32 mouse cellular contexts compared by ENCODE assay signal in genomic region chr15:3936056-3936455, GRCm38 (mm10).
"Had no signal": no experiment of that assay in that cellular context is flagged by ENCODE, and none has a peak within 500 bp of the region (broad histone marks: within the 10 kb centered on the region; RNA-seq: fewer than 3 reads in every experiment).

No protein-coding gene starts in this region.

- H3K4me1 ChIP-seq: limb, embryonic 10.5 days; limb, embryonic 12.5 days; limb, embryonic 13.5 days; limb, embryonic 15.5 days; liver, embryonic 12.5 days; liver, embryonic 13.5 days; liver, embryonic 15.5 days; lung, embryonic 15.5 days; megakaryocyte, embryonic 14.5 days; midbrain, embryonic 10.5 days; midbrain, embryonic 12.5 days; midbrain, embryonic 13.5 days; midbrain, embryonic 15.5 days; neural tube, embryonic 12.5 days; neural tube, embryonic 13.5 days had no signal

- H3K9me3 ChIP-seq: limb, embryonic 10.5 days; limb, embryonic 12.5 days; limb, embryonic 13.5 days; limb, embryonic 15.5 days; liver, embryonic 12.5 days; liver, embryonic 13.5 days; liver, embryonic 15.5 days; lung, embryonic 15.5 days; megakaryocyte, embryonic 14.5 days; midbrain, embryonic 10.5 days; midbrain, embryonic 12.5 days; midbrain, embryonic 13.5 days; midbrain, embryonic 15.5 days; neural tube, embryonic 12.5 days; neural tube, embryonic 13.5 days had no signal

- H3K4me3 ChIP-seq: limb, embryonic 10.5 days; limb, embryonic 12.5 days; limb, embryonic 13.5 days; limb, embryonic 15.5 days; liver, embryonic 12.5 days; liver, embryonic 13.5 days; liver, embryonic 15.5 days; lung, embryonic 15.5 days; megakaryocyte, embryonic 14.5 days; midbrain, embryonic 10.5 days; midbrain, embryonic 12.5 days; midbrain, embryonic 13.5 days; midbrain, embryonic 15.5 days; myocyte; neural tube, embryonic 12.5 days; neural tube, embryonic 13.5 days had no signal

- H3K4me2 ChIP-seq: limb, embryonic 12.5 days; limb, embryonic 13.5 days; limb, embryonic 15.5 days; liver, embryonic 11.5 days; liver, embryonic 12.5 days; liver, embryonic 13.5 days; liver, embryonic 15.5 days; lung, embryonic 14.5 days; lung, embryonic 15.5 days; midbrain, embryonic 11.5 days; midbrain, embryonic 12.5 days; midbrain, embryonic 13.5 days; midbrain, embryonic 15.5 days; neural tube, embryonic 12.5 days; neural tube, embryonic 13.5 days had no signal

- H3K27ac ChIP-seq: limb, embryonic 10.5 days; limb, embryonic 12.5 days; limb, embryonic 13.5 days; limb, embryonic 15.5 days; liver, embryonic 12.5 days; liver, embryonic 13.5 days; liver, embryonic 14.5 days; liver, embryonic 15.5 days; lung, embryonic 15.5 days; macrophage; midbrain, embryonic 10.5 days; midbrain, embryonic 12.5 days; midbrain, embryonic 13.5 days; midbrain, embryonic 15.5 days; neural tube, embryonic 12.5 days; neural tube, embryonic 13.5 days had no signal

- H3K36me3 ChIP-seq: limb, embryonic 10.5 days; limb, embryonic 12.5 days; limb, embryonic 13.5 days; limb, embryonic 15.5 days; liver, embryonic 12.5 days; liver, embryonic 13.5 days; liver, embryonic 15.5 days; lung, embryonic 15.5 days; midbrain, embryonic 10.5 days; midbrain, embryonic 12.5 days; midbrain, embryonic 13.5 days; midbrain, embryonic 15.5 days; neural tube, embryonic 12.5 days; neural tube, embryonic 13.5 days had no signal

- ATAC-seq: liver, embryonic 12.5 days; lung, postnatal 0 days; midbrain, embryonic 13.5 days; midbrain, embryonic 15.5 days; midbrain, embryonic 16.5 days had no signal

- H3K27me3 ChIP-seq: limb, embryonic 12.5 days; limb, embryonic 13.5 days; limb, embryonic 15.5 days; liver, embryonic 12.5 days; liver, embryonic 13.5 days; liver, embryonic 15.5 days; lung, embryonic 15.5 days; megakaryocyte, embryonic 14.5 days; midbrain, embryonic 12.5 days; midbrain, embryonic 13.5 days; midbrain, embryonic 15.5 days; neural tube, embryonic 12.5 days; neural tube, embryonic 13.5 days had no signal

- H3K9ac ChIP-seq: limb, embryonic 12.5 days; limb, embryonic 13.5 days; limb, embryonic 15.5 days; liver, embryonic 12.5 days; liver, embryonic 13.5 days; liver, embryonic 14.5 days; liver, embryonic 15.5 days; lung, embryonic 14.5 days; lung, embryonic 15.5 days; midbrain, embryonic 12.5 days; midbrain, embryonic 13.5 days; midbrain, embryonic 15.5 days; neural tube, embryonic 12.5 days; neural tube, embryonic 13.5 days had no signal

- DNase-seq: left cerebral cortex, postnatal 4 days; liver; liver, embryonic 13.5 days; lung, adult 18-20 months; lung, adult 2 months; lung, embryonic 14.5 days; lung, postnatal 10 days; lung, postnatal 14 days; lung, postnatal 36 days; lung, postnatal 4 days; midbrain, embryonic 14.5 days had no signal
